Comparison of ENCODE assay signal across 17 mouse cellular contexts in genomic region chr16:90963231-90963630, GRCm38 (mm10).
"Had no signal": no experiment of that assay in that cellular context is flagged by ENCODE, and none has a peak within 500 bp of the region (broad histone marks: within the 10 kb centered on the region; RNA-seq: fewer than 3 reads in every experiment).

No protein-coding gene starts in this region.

- H3K27ac ChIP-seq: kidney, embryonic 15.5 days; limb, embryonic 12.5 days; limb, embryonic 15.5 days; lung, embryonic 15.5 days had no signal

- DNase-seq: kidney, adult 11 months; kidney, adult 8-10 months; kidney, postnatal 10 days; kidney, postnatal 36 days; left cerebral cortex, postnatal 4 days; lung, adult 18-20 months; lung, postnatal 10 days; lung, postnatal 4 days; midbrain, embryonic 14.5 days; thymus, adult 18-20 months; thymus, postnatal 14 days; thymus, postnatal 4 days had no signal

- H3K4me2 ChIP-seq: kidney, embryonic 15.5 days; limb, embryonic 12.5 days; limb, embryonic 15.5 days; lung, embryonic 15.5 days; midbrain, embryonic 11.5 days had no signal

- H3K9me3 ChIP-seq: kidney, embryonic 15.5 days; limb, embryonic 12.5 days; limb, embryonic 15.5 days; lung, embryonic 15.5 days had no signal

- H3K27me3 ChIP-seq: kidney, embryonic 15.5 days; limb, embryonic 12.5 days; limb, embryonic 15.5 days; lung, embryonic 15.5 days had no signal

- H3K4me1 ChIP-seq: kidney, embryonic 15.5 days; limb, embryonic 12.5 days; limb, embryonic 15.5 days; lung, embryonic 15.5 days had no signal

- H3K9ac ChIP-seq: kidney, embryonic 15.5 days; limb, embryonic 12.5 days; limb, embryonic 15.5 days; lung, embryonic 15.5 days had no signal

- H3K4me3 ChIP-seq: kidney, embryonic 15.5 days; limb, embryonic 12.5 days; limb, embryonic 15.5 days; lung, embryonic 15.5 days had no signal
